Mouse (Mus musculus) 3134 (cell line): Measurements from ENCODE around the gene Olfr1358.

Experiments used
- DNase-seq: peaks from one replicate; pipeline ENCODE4 v3.0.0-alpha.2; 2011; ENCODE audit warnings: low spot score; ENCODE audit not compliant: insufficient read length; ENCODE audit errors: extremely low read depth

The Olfr1358 gene

GRCm38 (mm10) chr10:78569191-78569590 is 52.0 kb downstream of the Olfr1358 start:
- DNase-seq: no peak

- DNase-seq: no peak
Observed at GRCm38 (mm10) chr10:78569686-78570085, 52.5 kb downstream of the Olfr1358 start.
